Mouse (Mus musculus): ENCODE results near the gene Podn. TPM values are rescaled to one million over a fixed set of nuclear protein-coding genes. Genes with fewer than 3 reads are reported as not detected.

The Podn gene
- polyA plus RNA-seq, 1 experiment from 2014 or later, result 1.3 TPM

- Histone ChIP-seq H3K4me1 (no peaks in the 10 kb centered on the region), H3K27ac (no peak overlapping the region), H3K36me3 (no peaks in the 10 kb centered on the region), H3K27me3 (no peaks in the 10 kb centered on the region), H3K4me2 (no peak overlapping the region), H3K9me3 (no peaks in the 10 kb centered on the region), H3K9ac (no peak overlapping the region), H3K4me3 (no peak overlapping the region)
- ATAC-seq (ENCODE audit: borderline replicate concordance, extremely low read depth, low FRiP score, low TSS enrichment), result no peak
Measured at GRCm38 (mm10) chr4:107969781-107970180, 126.5 kb downstream of the Podn start.

GRCm38 (mm10) chr4:107967966-107968682 lies 128.1 kb downstream of the Podn start, which contains the start of gene Slc1a7:
Gene Slc1a7 (plus strand): TSS chr4:107968332.
- Histone ChIP-seq H3K27me3 (no peaks in the 10 kb centered on the region), H3K4me2 (no peak within 1 kb of the TSS), H3K4me1 (peaks cover under 1% of the 10 kb centered on the region; the same call in 1 of the 2 replicates), H3K9ac (no peak within 1 kb of the TSS), H3K27ac (no peak within 1 kb of the TSS), H3K9me3 (no peaks in the 10 kb centered on the region), H3K36me3 (no peaks in the 10 kb centered on the region), H3K4me3 (no peak within 1 kb of the TSS)
- peak; percentile 51; the same call in 1 of the 2 replicates for ATAC-seq (ENCODE audit: borderline replicate concordance, extremely low read depth, low FRiP score, low TSS enrichment)
- WGBS, result 74% methylated on average over 16 of the region's 16 CpGs

GRCm38 (mm10) chr4:107966416-107967109 lies 129.7 kb downstream of the Podn start:
- 46% methylated on average over 5 of the region's 5 CpGs for WGBS
- H3K36me3 ChIP-seq, result no peaks in the 10 kb centered on the region
- no peak overlapping the region for H3K9ac ChIP-seq
- H3K4me1 ChIP-seq, result peaks cover 16% of the 10 kb centered on the region
- H3K4me2 ChIP-seq, result no peak overlapping the region
- no peaks in the 10 kb centered on the region for H3K27me3 ChIP-seq
- no peaks in the 10 kb centered on the region for H3K9me3 ChIP-seq
- ATAC-seq (ENCODE audit: borderline replicate concordance, extremely low read depth, low FRiP score, low TSS enrichment), result no peak
- no peak overlapping the region for H3K27ac ChIP-seq
- no peak overlapping the region for H3K4me3 ChIP-seq

Small RNAs within 50 kb of the gene (microRNA-seq; reads per million reads assigned to microRNA genes)
- gene Mir6397, result not detected

Other genes starting within 250 kb of the Podn start
- gene Magoh, start 216.7 kb downstream of the Podn start, polyA plus RNA-seq (2015; fragmentation: Nextera tagmentation; extraction: Ambion mirVana), result 189 and 210 TPM in 2 replicates
- gene 0610037L13Rik, start 206.6 kb downstream of the Podn start, polyA plus RNA-seq (2015; fragmentation: Nextera tagmentation; extraction: Ambion mirVana), result 121 and 128 TPM in 2 replicates
- 43.8 and 45.0 TPM in 2 replicates for gene Cpt2, start 172.8 kb downstream of the Podn start, polyA plus RNA-seq (2015; fragmentation: Nextera tagmentation; extraction: Ambion mirVana)
- gene Slc1a7, start 128.1 kb downstream of the Podn start, polyA plus RNA-seq (2015; fragmentation: Nextera tagmentation; extraction: Ambion mirVana), result 0.10 TPM in 1 of 2 replicates, not detected in the other
- 302 and 311 TPM in 2 replicates for gene Scp2, start 48.6 kb upstream of the Podn start, polyA plus RNA-seq (2015; fragmentation: Nextera tagmentation; extraction: Ambion mirVana)
- 46.1 and 46.7 TPM in 2 replicates for gene Echdc2, start 69.0 kb upstream of the Podn start, polyA plus RNA-seq (2015; fragmentation: Nextera tagmentation; extraction: Ambion mirVana)
- 0.06 and 0.11 TPM in 2 replicates for gene Zyg11a, start 121.6 kb upstream of the Podn start, polyA plus RNA-seq (2015; fragmentation: Nextera tagmentation; extraction: Ambion mirVana)
- 9.5 and 9.9 TPM in 2 replicates for gene Zyg11b, start 204.7 kb upstream of the Podn start, polyA plus RNA-seq (2015; fragmentation: Nextera tagmentation; extraction: Ambion mirVana)
- 45.2 and 47.3 TPM in 2 replicates for gene Coa7, start 231.7 kb upstream of the Podn start, polyA plus RNA-seq (2015; fragmentation: Nextera tagmentation; extraction: Ambion mirVana)